Mouse (Mus musculus) brain, adult 2 months (tissue): ENCODE data around the gene Fam240a.

Experiments used
- DNase-seq: peaks from one replicate; pipeline ENCODE4 v3.0.0; 2011; ENCODE audit warnings: low read depth, low spot score

The Fam240a gene

DNA sequence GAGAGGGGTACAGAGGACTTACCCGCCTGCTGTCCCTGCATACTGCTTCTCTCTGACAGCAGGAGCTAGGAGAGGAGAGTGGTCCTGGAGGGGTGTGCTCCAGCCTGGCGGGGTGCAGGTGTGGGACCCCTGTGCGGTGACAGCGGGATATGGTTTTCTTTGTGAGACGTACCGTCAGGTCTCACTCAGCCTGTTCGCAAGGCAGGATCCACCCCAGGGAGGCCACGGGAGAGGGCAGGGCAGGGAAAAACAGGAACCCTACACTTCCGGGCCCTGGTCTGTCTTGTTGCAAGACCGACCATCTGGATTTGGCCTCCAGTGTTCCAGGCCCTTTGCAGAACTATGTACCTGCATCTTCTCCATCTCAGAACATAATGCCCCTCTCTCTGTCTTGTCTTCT is 23.2 kb downstream of the Fam240a start:
- no peak for DNase-seq

DNA sequence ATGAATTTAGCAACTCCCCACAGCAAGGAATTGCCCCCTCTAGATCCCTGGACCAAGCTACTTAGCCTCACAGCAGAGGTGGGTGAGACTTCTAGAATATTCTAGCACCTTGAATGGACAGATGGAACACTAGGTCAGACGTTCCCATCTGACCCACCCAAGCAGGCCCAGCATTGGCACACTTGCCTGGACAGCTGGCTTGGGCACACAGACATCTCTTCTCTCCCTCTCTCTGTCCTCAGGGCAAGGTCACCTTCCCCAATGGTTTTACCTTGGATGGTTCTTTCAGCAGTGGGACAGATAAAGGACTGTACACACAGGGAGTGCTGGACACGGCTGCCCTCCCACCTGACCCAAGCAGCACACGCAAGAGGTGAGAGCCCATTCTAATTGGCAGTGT is 24.1 kb downstream of the Fam240a start:
- DNase-seq = peak; percentile 23

DNA sequence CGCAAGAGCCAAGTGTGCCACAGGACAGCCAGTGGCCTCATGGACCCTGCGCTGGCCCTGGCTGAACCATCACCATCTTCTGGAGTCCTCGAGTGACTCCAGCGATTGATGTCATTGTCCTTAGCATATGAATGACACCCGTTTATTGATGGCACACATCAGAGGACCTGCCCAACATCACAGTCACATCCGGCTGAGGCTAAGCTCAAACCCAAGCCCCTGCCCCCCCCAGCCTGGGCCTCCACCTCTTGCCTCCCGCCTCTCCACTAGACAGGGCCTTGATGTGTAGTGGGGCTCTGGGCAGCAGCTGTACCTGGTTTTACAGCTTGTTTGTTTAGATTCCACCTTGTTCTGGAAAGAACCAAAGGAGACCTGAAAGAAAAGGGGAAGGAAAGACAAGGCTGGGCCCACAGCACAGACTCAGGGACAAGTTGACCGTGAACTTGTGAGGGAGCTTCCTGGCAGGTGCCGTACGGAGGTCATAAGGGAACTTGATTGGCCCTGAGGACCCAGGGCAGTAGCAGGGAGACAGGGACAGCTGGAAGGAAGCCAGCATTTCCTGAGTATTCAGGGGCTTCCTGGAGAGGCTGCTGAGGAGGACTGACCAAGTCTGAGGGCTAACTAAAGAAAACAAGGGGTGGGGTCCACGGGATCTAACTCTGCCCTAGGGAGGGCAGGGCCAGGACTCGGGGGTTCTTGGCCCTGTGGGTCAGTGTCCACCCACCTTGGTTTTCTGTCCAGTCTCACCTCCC is 25.4 kb downstream of the Fam240a start:
- DNase-seq = no peak

DNA sequence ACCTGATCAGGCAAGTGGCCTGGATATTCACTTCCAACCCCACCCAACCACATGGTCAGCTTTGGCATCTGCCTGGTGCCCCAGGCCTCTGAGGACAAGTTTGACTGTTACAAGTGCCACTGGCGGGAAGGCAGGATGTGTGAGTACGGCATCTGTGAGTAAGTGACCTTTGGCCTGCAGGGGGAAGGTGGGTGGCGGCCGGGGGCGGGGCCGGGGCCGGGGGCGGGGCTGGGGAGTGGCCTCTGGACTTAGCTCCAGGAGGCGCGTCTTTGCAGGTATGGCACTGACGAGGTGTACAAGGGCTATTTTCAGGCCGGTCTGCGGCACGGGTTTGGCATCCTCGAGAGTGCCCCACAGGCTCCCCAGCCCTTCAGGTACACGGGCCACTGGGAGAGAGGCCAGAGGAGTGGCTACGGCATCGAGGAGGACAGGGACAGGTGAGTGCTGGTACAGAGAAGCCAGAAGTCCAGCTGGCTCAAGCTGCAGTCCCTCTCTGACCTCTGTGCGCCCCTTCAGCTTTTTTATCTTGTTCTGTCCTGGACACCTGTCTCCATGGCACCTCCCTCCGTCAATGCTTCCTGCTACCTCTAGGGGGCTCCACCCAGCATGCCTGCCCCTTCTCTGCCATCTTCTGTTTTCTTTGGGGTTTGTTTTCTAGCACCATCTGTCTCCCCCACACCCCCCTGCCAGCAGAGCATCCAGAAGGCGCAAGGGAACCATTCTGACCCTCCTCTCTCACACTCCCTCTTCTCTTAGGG is 26.5 kb downstream of the Fam240a start:
- no peak for DNase-seq

DNA sequence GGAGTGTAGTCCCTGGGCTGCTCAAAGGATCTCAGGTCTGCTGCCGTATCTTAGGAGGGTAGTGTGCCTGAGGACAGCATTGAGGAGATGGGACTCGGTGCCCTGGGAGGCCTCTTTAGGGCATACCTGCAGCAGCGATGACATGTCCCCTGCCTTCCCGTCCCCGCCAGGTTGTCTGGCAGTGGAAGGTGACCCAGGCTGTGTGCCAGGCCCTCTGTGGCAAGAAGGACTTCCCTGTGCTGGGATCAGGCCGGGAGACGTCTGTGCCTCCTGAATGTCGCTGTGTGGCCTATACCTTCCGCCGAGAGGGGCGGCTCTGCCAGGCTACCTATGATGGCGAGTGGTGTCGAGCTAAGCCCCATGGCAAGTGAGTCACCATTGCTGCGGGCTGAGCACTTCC is 27.7 kb downstream of the Fam240a start:
- no peak for DNase-seq

DNA sequence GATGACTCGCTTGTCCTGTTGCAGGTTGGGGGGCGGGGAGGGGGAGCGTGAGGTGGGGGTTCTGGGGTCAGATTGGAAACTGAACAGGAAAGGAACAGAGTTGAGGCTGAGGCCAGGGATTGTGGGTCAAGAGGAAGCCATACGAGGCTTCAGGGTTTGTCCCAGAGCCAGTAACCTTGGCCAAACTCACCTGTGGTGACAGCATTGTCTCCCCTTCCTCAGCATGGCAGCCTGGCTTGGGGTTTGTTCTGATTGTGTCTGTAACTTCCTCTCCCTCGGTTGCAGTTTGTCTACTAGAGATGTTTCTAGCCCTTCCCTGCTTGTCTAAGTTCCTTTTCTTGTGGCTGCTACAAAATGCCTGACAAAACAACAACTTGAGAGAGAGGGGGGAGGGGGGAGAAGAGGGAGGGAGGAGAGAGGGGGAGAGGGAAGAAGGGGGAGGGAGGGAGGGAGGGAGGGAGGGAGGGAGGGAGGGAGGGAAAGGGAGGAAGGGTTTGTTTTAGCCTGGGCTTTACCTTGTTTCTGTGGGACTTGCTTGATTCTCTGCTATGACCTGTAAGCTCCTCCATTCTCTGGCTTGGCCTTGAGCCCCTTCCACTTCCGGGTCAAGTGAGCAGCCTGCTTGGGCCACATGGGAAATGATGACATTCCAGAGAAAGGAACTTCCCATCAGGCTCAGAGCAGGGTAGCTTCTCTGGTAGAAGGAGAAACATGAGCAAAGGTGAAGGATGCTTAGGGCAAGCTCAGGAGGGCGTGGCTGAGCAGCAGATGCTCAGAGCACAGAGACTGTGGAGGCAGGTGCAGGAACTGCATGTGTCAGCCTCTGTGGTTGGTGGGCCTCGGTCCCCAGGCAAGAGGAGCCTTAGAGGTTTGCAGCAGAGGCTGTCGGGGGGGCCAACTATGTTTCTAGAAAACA is 29.0 kb downstream of the Fam240a start:
- DNase-seq = no peak

DNA sequence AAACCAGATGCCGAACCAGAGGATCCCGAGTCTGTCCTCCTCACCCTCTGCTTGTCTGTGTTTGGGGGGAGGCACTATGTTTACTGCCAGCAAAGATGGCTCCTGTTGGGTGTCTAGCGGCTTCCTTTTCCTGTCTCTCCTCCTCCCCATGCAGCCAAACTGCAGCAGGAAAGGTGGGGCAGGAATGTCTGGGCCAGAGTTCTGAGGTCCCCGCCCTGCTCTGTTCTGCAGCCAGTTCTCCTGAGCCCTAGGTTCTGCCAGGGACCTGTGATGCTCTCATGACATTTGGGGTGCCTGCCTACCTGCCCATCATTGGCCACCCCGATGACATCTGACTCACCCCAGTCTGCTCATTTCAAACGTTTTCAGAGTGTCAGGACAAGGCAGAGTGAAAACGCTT is 34.7 kb downstream of the Fam240a start:
- no peak for DNase-seq

DNA sequence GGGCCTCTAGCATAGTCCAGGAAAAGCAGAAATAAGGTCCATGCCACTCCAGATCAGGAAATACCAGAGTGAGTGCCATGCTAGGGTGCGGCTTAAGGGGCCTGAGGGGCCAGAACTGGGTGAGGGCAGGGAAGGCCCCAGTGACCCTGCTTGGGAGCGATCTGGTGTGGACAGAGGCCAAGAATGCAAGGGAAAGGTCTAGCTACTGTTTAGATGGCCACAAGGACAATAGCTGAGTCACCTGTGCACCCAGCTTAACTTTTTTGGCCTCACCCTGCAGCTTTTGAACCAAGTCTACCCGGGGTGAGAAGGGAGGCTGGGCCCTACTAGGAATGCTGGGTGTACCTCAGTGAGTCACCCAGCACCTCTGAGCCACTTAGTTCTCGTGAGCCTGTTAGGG is 35.9 kb downstream of the Fam240a start:
- DNase-seq = no peak

DNA sequence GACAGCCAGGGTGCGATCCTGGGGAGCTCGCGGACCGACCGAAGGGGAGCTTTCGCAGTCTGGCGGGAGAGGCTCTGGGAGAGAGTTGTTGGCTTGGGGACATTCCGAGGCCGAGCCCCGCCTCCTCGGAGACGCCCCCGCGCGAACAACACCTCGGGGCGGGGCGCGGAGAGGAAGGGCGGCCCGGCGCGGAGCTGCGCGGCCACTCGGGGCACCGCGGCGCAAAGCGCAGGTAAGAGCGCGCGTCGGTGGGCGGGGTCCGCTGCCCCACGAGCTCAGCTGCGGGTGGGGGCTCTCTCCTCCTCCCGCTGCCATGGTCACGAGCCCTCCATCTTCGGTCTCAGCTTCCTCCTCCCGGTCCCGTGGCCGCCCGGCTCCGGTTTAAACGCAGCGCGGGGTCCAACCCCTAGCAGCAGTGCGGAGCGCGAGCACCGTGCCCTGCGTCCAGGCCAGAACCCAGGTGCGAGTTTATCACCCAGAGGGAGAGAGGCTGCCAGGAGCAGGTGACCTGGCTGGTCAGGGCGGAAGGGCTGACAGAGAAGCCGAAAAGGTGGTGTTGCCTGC is 36.6 kb downstream of the Fam240a start, which contains the start of gene Tmie:
Tmie (minus strand) TSS at position 116 of the 564 bp plus-strand sequence.
- DNase-seq = peak; percentile 27

DNA sequence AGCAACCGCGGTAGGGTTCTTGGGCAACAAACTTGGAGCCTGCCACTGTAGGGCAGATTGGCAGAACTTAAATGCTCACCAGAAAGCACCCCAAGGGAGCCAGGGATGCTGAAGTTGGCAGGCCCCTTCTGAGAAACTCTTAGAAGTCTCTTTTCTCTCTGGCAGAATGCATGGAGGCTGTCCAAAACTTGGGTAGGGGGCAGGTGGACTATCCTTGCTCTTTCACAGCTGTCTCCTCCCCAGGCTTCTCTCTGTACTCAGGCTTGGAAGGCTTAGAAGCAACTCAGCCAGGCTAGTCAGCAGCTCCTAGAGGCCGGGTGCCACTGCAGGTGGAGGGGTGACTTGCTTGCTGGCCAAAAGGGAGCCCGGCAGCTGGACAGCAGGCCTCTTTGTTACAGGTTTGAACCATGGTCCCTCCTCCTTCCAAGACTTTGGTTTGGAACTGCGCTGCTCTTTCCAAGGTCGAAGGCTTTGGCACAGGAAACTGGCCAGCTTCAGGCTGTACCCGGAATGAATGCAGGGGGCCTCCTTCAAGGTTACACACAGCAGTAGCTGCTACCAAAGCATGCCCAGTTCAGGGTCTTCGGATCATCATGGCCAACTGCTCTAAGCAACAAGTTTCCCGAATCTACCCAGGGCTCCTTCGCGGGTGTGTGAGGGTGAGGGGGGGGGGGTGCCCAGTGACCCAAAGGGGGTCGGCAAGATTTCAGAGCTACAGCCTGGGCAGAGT is 37.3 kb downstream of the Fam240a start, which contains the start of gene Als2cl:
Als2cl (plus strand) TSS at position 680 of the 730 bp plus-strand sequence.
- peak; percentile 22 for DNase-seq

DNA sequence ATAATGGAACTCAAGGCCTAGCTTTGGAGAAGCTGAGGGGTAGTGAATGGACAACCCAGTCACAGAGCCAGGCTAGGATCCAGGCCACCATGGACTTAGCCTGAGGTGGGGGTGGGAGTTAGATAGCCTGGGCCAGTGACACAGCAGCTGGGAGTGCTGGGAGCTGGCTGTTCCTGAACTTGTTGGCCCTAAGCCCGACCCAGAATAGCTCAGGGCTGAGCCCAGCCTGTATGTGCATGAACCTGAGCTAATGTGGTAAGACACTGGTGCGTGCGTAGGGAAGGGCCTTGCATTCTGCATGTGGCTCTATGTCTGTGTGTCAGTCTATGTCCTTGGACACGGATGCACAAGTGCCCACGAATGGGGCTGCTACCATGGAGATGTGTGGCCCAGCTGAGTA is 38.8 kb downstream of the Fam240a start:
- DNase-seq = peak; percentile 23

DNA sequence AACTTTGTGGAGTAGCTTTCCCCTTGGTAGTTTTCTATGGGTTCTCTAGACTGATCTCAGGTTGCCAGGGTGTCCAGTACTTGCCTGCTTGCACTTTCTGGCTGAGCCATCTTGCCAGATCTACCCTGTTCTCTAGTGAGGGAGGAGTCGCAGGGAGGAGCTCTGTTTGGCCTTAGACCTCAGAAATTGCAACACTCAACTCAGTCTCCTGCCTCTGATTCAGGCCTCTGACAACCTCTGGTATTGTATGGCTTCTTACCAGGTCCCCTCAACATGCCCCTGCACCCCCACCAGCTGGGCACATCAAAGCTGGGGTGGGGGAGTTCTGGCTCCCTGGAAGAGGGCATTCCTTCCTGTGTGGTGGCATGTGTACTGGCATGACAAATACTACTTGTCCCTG is 39.3 kb downstream of the Fam240a start:
- no peak for DNase-seq

DNA sequence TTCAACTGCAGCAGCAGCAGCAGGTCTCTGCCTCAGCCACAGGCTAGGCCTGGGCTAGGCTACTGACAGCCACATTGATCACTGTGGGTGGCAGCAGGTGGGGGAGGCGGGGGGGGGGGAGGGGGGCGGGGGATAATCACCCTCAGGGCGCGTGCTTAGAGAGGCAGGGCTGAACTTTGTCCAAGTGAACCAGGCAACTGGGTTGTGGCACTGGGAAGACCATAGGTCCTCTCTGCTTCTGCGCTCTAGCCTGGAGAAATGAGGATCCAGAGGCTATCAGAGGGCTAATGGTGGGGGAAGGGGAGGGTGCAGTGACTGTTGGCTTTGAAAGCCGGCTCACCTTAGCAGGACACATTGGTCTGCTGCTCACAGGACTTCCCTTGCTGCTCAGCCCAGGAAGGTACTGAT is 41.4 kb downstream of the Fam240a start:
- no peak for DNase-seq

DNA sequence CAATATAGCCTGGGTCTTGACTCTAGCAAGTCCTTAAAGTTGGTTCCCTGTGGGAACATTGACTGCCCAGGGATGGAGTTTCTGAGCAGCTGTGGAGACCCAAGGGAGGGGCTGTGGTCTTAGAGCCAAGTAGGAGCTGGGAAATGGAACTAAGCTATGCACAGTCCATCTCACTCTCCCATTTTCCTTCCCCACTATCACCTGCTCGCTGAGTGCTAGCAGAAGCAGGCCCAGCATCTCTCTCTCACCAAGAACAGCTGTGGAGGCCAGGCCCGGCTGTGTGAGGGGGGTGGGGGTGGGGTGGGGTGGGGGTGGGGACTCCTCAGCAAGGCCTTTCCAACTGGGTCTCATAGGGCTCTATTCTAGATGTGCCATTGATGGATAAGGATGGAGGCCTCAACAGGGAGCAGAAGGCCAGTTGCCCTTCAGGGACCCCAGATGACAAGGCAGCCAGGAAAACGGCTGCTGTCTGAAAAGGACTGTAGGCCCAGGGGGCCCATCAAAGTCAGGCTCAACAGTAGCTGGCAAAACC is 41.9 kb downstream of the Fam240a start:
- DNase-seq = no peak

DNA sequence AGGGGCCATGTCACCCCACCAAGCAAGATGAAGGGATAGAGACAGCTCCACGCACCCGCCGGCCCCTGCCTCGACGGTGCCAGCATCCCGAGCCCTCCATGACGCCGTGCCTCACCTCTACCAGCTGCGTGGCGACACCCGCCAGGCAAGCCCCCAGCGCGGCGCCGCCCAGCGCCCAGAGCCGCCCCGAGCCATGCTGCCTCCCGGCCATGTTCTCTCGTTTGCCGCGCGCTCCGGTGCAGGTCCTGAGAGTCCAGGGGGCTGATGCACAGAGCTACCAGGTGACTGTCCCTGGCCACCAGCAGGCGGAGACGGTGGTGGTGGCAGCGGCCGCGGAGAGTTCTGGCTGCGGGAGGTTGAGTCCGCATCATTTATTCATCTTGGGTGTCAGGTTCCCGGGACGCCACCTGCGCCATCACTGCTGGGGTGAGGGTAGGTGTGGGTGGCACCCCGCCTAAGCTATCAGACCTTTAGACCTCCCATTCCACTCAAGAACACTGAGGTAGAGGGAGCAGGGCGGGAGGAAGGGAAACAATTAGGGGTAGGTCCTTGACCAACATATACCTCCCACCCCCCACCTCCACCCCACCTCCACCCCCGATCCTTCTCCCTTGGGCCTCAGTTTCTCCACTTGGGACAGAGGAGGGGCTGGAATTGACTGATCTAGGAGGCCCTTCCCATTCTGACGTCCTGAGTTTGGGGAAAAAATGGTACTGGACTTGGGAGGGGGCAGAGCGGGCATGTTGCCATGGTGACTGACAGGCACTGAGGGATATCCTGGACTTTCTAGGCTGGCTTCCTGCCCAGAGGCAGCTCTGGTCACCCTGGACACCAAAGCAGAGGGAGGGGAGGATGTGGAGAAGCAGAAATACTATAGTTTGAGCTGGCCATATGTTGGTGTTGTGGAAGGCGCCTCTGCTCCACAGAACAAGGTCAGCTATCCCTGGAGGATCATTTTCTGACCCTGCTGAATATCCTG is 42.7 kb downstream of the Fam240a start:
- peak; percentile 72 for DNase-seq

DNA sequence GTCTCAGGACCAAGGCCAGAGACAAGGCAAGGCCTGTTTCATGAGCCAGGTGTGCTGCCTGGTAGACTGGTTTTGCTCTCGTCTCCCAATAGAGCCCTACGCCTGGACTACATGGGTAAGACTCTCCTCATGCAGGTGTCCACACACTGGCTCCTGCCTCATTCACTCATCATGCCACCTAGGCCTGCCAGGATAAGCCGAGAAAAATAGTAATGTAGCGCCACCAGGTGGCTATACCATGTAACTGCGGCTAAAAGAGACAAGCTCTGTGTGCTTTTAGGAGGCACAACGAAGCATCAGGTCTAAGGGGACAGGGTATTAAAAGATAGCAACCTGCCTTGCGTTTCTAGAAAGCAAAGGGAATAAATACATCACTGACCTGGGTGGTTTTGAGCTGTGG is 45.6 kb downstream of the Fam240a start:
- peak; percentile 73 for DNase-seq
